Mouse (Mus musculus) activated CD4-positive, CD25-positive, alpha-beta regulatory T cell, adult 4 months (primary cell): Measurements from ENCODE around the gene Mrps2. TPM values are rescaled to one million over a fixed set of nuclear protein-coding genes. Genes with fewer than 3 reads are reported as not detected.
"Not testable (repeated sequence)": the region's sequence is repeated elsewhere in the genome, so short reads cannot be mapped to it uniquely, and the experiment has no call there.

Experiments used
- ATAC-seq: one replicate; pipeline ENCODE4 v1.8.0; 2017
- polyA plus RNA-seq, 2 experiments: library from polyadenylated mRNA; unstranded; fragments of 100-300 nt; shearing (Covaris generic); gene quantifications; one replicate each; pipeline ENCODE4 v1.2.1; 2017

Mrps2 gene
- polyA plus RNA-seq, result 10 to 100 TPM; 15.7 to 17.2 TPM

DNA sequence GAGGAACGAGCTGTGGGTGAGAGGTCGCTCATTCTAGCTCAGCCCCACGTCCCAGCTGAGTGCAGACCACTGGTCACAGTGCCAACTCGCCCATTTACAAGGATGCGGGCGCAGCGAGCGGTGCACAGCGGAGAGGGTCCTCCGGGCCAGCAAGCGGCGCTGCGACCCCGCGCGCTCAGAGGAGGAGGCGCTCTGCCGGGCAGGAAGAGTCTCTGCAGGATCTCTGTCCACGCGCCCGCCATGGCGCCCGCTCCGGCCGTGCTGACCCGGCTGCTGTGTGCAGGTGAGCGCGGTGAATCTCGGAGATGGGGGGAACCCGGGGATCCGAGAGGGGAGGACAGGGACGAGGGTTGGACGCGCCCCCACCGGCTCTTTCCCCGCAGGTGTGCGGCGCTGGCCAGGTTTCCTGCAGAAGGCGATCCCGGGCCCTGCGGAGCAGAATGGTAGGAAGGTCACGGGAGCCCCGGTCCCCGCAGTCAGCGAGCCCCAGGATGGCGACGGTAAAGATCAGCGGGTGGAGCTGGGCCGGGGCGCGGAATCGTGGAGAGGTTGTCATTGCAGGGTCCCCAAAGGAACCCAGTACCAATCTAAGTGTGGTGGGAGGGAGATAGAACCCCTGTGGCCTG is at the start of gene Mrps2:
Gene Mrps2 (plus strand): TSS at position 207 of the 626 bp plus-strand sequence.
- peak; percentile 67 for ATAC-seq

DNA sequence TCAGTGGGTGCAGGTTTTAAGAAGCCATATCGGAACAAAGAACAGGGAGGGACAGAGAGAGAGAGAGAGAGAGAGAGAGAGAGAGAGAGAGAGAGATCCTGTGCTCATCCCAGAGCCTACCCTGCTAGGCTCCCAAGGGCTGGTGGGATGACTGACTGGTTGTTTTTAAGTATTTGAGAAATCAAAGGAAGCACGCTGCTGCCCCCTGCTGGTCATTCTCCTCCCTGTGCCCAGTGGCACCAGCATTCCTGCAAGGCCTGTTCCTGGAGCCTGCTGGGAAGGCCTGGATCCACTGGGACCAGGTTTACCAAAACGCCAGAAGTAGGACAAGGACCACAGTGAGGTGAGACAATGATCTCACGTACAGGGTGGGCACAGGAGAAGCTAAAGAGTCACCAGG is 48.0 kb upstream of the Mrps2 start:
- no peak for ATAC-seq

GRCm38 (mm10) chr2:28423167-28423566 is 44.7 kb upstream of the Mrps2 start:
- ATAC-seq, result no peak

DNA sequence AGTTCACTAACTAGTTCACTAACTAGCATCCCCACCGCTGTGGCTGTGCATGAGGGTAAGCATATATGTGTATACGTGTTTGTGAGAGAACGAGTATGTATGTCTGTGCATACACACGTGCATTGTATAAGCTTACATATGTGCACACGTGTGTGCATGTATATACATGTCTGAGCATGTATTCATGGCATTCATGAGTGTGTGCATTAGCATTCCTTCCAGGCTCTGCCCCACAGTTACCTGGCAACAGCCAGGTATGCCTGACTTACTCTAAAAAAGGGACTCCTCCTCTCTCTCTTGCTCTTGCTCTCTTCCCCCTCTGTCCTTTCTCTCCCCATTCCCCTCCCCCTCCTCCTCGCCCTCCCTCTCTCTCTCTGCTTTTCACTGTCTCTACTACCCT is 40.6 kb upstream of the Mrps2 start:
- ATAC-seq, result no peak

DNA sequence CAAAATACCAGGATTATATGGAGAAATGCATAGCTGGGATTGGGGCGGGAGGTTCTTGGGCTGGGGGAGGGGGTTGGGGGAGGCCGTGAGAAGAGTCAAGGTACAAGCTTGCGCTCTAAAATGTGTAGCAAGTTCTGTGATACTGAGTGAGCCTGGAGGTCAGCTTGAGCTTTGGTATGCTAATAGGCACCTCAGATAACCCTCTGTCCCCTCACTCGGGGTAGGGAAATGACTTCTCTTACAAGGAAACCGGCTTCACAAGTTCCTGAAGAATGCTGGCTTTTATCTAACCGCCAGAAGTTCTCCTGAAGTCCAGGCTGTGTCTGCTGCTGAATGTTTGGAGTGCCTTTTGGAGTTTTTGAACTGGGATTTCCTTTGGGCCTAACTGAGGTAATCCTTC is 37.0 kb upstream of the Mrps2 start:
- ATAC-seq, result no peak

DNA sequence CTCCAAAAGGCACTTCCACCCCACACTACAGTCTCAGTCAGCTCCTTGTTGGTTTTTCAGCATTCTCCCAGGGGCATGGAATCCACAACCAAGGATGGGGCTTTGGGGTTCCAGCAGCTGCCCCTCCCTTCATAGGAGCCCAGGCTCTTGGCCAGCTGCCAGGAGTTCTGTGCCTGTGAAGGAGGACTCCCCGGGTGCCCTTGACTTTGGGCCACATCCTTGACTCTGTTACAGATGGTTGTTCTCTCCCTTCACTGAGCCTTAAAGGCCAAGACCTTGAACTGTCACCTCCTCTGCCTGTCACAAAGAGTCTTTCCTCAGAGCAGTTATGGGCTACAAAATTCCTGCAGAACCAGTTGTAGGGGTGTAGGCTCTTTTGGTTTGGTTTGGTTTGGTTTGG is 35.1 kb upstream of the Mrps2 start:
- ATAC-seq, result no peak

DNA sequence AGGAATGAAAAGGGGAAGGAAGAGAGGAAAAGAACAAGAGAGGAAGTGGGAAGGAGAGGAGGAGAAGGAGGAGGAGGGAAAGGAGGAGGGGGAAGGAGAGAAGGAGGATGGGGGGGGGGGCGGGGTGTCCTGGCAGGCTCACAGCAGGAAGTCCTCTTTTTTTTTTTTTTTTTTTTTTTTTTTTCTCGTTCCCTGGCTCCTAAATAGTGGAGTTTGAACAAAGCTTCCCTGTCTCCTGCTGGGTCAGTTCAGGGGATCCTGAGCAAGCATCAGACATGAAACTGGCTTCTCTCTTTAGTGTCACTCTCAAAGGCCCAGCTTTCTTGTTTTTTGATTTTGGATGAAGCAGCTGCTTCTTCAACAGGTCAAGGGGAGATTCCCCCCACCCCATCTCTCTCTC is 34.4 kb upstream of the Mrps2 start:
- ATAC-seq, result no peak

GRCm38 (mm10) chr2:28435401-28435800 is 32.5 kb upstream of the Mrps2 start:
- no peak for ATAC-seq

DNA sequence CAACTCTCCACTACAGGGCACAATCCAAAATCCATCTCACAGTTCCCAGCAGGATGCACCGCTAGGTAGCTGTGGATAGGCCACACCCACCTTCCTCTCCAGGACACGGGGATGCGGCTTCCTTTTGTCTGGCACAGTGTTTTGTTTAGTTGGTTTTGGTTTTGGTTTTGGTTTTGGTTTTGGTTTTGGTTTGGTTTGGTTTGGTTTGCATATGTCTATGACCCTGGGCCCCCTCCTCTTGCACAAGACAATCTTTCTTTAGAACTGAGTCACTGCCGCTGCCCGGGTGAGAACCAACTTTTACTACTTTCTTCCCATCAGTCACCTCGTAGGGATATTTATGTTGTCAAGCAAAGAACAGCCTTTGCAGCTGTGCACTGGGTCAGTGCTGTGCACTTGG is 27.0 kb upstream of the Mrps2 start:
- no peak for ATAC-seq

DNA sequence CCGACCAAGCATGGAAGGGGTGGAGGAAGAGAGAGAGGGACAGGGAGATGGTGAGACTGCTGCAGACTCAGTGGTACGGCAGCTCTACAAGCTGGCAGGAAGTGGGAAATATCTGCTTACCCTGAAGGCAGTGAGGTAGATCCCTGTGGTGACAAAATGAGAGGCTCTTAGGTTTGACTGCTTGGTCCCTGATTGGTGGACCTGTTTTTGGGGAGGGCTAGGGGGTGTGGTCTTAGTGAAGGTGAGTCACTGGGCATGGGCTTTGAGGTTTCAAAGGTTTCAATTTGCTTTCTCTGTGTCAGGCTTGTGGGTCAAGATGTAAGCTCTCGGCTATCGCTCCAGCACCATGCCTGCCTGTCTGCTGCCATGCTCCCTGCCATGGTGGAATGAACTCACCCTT is 22.8 kb upstream of the Mrps2 start:
- no peak for ATAC-seq

- ATAC-seq, result no peak
Measured at GRCm38 (mm10) chr2:28446181-28446514, 21.7 kb upstream of the Mrps2 start.

DNA sequence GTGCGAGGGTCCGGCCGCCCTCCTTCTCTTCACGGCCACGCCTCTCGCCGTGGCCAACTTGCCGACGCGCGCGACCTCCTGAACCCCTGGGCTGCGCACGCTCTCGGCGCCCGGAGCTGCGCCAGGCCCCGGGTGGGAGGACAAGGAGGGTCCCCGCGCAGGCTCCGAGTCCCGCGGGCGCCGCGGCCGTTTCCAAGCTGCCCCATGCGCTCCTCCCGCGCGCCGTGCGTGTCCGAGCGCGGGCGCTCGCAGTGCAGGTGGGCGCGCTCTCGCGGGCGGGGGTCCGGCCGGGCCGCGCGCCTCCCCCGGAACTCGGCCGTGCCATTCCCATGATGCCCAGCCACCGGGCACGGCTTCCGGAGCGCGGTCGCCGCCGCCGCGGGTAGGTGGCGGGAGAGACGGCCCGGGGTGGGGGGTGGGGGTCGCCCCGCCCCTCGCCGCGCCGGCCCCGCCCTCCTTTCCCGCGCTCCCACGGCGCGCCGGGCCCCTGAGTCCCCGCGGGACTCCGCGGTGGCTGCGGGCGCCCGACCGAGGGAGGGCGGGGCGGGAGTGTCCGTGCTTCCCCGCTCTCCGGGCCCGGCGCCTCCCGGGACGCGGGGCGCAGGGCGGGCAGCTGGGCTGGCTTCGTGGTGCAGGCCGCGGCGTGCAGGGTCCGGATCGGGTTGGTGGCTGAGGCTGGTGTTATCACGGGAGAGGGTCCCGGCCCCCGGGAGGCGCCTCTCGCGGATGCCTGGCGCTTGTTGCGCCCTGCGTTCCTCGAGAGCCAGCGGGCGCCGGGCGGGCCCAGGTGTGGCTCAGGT is 21.2 kb upstream of the Mrps2 start, which contains the start of gene Ppp1r26:
Gene Ppp1r26 (plus strand): TSS at position 286 of the 800 bp plus-strand sequence.
- ATAC-seq, result no peak

- ATAC-seq, result no peak
Measured at GRCm38 (mm10) chr2:28447315-28447670, 20.6 kb upstream of the Mrps2 start.

- no peak for ATAC-seq
Measured at GRCm38 (mm10) chr2:28451663-28452062, 16.2 kb upstream of the Mrps2 start.

DNA sequence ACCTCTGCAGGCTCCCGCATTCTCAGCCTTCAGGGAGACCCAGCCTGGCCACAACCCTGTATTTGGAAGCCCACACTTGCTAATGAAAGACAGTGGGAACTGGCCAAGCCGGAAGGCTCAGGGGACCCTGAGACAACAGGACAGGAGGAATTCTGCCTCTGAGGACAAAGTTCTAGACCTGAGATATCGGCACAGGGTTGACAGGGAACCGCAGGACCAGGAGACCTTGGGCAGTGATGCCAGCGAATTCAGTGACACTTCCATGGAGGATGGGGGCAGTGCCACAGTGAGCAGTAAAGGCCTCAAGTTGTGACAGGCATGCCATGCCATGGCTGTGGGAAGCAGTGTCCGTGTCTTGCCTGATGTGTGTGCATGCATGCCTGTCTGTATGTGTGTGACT is 14.3 kb upstream of the Mrps2 start:
- ATAC-seq, result no peak

GRCm38 (mm10) chr2:28456616-28457015 is 11.2 kb upstream of the Mrps2 start:
- ATAC-seq, result no peak

DNA sequence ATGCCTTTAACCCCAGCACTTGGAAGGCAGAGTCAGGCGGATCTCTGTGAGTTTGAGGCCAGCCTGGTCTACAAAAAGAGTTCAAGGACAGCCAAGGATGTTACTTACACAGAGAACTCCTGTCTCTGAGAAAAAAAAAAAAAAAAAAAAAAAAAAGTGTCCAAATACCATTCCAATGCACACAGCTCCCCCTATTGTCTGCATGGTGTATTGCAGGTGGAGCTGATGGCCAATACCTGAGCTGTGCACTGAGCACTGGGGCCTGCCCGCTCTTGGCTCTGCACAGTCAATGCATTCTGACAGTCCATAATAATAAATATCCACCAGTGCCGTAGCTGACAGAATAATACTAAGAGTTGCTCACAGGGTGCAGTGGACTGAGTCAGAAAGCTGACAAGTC is 3.9 kb upstream of the Mrps2 start:
- no peak for ATAC-seq

- no peak for ATAC-seq
Measured at GRCm38 (mm10) chr2:28464919-28465318, 2.9 kb upstream of the Mrps2 start.

GRCm38 (mm10) chr2:28465836-28466518 is 1.9 kb upstream of the Mrps2 start, which contains the start of gene 1700007K13Rik:
Gene 1700007K13Rik (minus strand): TSS chr2:28466332.
- ATAC-seq, result peak; percentile 87

- ATAC-seq, result no peak
Measured at GRCm38 (mm10) chr2:28468486-28469225, 790 bp downstream of the Mrps2 start.

GRCm38 (mm10) chr2:28469461-28469860 is 1.6 kb downstream of the Mrps2 start:
- ATAC-seq, result no peak

DNA sequence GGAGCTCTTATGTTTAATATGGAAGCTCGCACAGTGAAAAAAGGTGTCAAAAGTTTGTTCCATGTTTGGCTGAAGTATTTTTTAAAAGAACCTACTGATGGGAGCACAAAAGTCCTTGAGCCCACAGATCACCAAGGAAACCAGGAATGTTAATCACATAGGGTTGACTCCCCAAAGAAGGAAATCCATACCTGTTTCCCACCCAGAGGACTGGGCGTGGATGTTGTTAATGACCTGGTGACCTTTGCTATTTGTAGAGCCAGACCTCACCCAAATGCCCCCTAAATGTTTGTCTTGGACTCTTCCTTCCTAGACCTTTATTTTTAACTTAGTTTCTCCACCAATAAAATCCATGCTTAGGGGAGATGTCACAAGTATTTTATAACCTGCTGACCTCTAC is 2.7 kb downstream of the Mrps2 start:
- ATAC-seq, result no peak

DNA sequence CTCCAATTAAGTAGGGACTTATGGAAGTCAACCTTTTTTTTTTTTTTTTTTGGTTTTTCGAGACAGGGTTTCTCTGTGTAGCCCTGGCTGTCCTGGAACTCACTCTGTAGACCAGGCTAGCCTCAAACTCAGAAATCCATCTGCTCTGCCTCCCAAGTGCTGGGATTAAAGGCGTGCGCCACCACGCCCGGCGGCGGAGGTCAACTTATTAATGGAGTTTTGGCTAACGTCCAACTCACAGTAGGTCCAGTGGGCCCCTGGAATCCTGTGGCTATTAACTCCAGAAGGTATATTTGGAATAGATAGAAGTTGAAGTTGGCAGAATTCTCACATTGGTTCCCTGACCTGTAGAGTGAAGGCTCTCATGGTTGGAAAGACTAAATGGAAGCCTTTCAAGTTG is 4.1 kb downstream of the Mrps2 start:
- not testable (repeated sequence) for ATAC-seq
